ENCODE assay signal across 18 mouse cellular contexts in the genomic region with DNA sequence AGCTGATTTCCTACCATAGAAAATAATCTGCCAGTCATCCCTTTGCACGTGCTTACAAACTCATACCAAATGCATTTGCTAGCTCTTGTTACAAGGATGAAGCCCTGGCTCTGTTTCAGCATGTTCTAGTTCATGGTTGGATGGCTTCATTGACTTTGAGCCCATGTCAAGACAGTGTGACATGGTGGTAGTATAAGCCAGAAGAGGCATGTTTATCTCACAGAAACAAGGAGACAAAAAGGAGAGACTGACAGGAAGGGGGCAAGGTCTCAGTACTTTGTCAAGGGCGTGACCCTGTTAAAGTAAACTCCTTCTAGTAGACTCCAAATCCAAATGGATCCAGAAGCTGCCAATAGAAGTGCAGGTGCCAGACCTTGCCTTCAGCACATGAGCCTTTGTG.
DNase-seq lines count a peak whose midpoint lies in the region; ATAC-seq and TF ChIP-seq lines count a peak whose summit lies in the region.
"Had no signal": no experiment of that assay in that cellular context is flagged by ENCODE, and none has a peak within 500 bp of the region (broad histone marks: within the 10 kb centered on the region; RNA-seq: fewer than 3 reads in every experiment).

No protein-coding gene starts in this region.

- H3K4me1 ChIP-seq in liver, embryonic 15.5 days (replicated peaks): no peaks in the 10 kb centered on the region; the same call in 1 of the 2 replicates
- 0 out of 2 replicates have a peak, but pooled peaks cover 8% of the 10 kb centered on the region for H3K4me1 ChIP-seq in intestine, embryonic 16.5 days (ENCODE audit: control insufficient read depth, insufficient read depth, low read length)
- no peaks in the 10 kb centered on the region for H3K4me1 ChIP-seq in kidney, embryonic 14.5 days (ENCODE audit: control insufficient read depth, insufficient read depth, low read length)
- H3K4me1 ChIP-seq in liver, postnatal 0 days (ENCODE audit: insufficient read depth): peaks cover 4% of the 10 kb centered on the region; the same call in 1 of the 2 replicates
- H3K4me1 ChIP-seq: hindbrain, embryonic 10.5 days; limb, embryonic 13.5 days; neural tube, embryonic 12.5 days had no signal

- no peak overlapping the region for H3K9ac ChIP-seq in liver, embryonic 15.5 days
- no peak overlapping the region for H3K9ac ChIP-seq in intestine, embryonic 16.5 days (ENCODE audit: low read depth, low read length)
- no peak overlapping the region for H3K9ac ChIP-seq in kidney, embryonic 14.5 days (ENCODE audit: low read depth, low read length)
- no peak overlapping the region for H3K9ac ChIP-seq in liver, postnatal 0 days (replicated peaks)
- H3K9ac ChIP-seq: limb, embryonic 13.5 days; neural tube, embryonic 12.5 days had no signal

- H3K4me3 ChIP-seq in liver, embryonic 15.5 days (replicated peaks): no peak overlapping the region
- no peak overlapping the region for H3K4me3 ChIP-seq in intestine, embryonic 16.5 days (ENCODE audit: low read length)
- no peak overlapping the region for H3K4me3 ChIP-seq in kidney, embryonic 14.5 days (ENCODE audit: low read length)
- H3K4me3 ChIP-seq in liver, postnatal 0 days (ENCODE audit: low read depth, low read length): no peak overlapping the region
- H3K4me3 ChIP-seq: hindbrain, embryonic 10.5 days; limb, embryonic 13.5 days; neural tube, embryonic 12.5 days had no signal

- no peak for ATAC-seq in liver, embryonic 15.5 days (ENCODE audit: insufficient read depth)
- ATAC-seq in intestine, embryonic 16.5 days: no peak
- no peak for ATAC-seq in kidney, embryonic 14.5 days (ENCODE audit: low FRiP score, low TSS enrichment)
- ATAC-seq in liver, postnatal 0 days: no peak
- ATAC-seq: forebrain, embryonic 16.5 days had no signal

- TF ChIP-seq EP300 in liver, postnatal 0 days (IDR thresholded peaks at IDR 0.05; ENCODE audit: low read depth): no peak

- no peak for DNase-seq in liver
- no peak for DNase-seq in liver, postnatal 0 days
- DNase-seq in ovary, adult 18-20 months (ENCODE audit: low spot score): no peak
- no peak for DNase-seq in thymus, postnatal 14 days
- no peak for DNase-seq in adrenal gland, adult 18-20 months (ENCODE audit: low spot score in 2 of 2)
- DNase-seq: adrenal gland, postnatal 36 days; B cell, adult 2 months; cerebellum, adult 2 months; thymus, adult 2 months had no signal

- no peaks in the 10 kb centered on the region for H3K9me3 ChIP-seq in liver, embryonic 15.5 days (replicated peaks)
- H3K9me3 ChIP-seq in intestine, embryonic 16.5 days (ENCODE audit: control insufficient read depth, low read length): no peaks in the 10 kb centered on the region
- H3K9me3 ChIP-seq in kidney, embryonic 14.5 days (ENCODE audit: control insufficient read depth, low read length): no peaks in the 10 kb centered on the region
- no peaks in the 10 kb centered on the region for H3K9me3 ChIP-seq in liver, postnatal 0 days (ENCODE audit: low read length)
- H3K9me3 ChIP-seq: hindbrain, embryonic 10.5 days; limb, embryonic 13.5 days; neural tube, embryonic 12.5 days had no signal

- no peak for TF ChIP-seq CTCF in liver, postnatal 0 days (IDR thresholded peaks at IDR 0.05; ENCODE audit: low read depth)

- 41% methylated on average over 2 of the region's 2 CpGs for WGBS in liver, embryonic 15.5 days (ENCODE audit: insufficient replicate concordance)
- 66% methylated on average over 2 of the region's 2 CpGs for WGBS in intestine, embryonic 16.5 days
- 63% methylated on average over 2 of the region's 2 CpGs for WGBS in kidney, embryonic 14.5 days
- WGBS in liver, postnatal 0 days (ENCODE audit: insufficient replicate concordance): 60% methylated on average over 2 of the region's 2 CpGs

- H3K4me2 ChIP-seq in liver, embryonic 15.5 days: no peak overlapping the region
- no peak overlapping the region for H3K4me2 ChIP-seq in intestine, embryonic 16.5 days (ENCODE audit: low read depth, low read length)
- no peak overlapping the region for H3K4me2 ChIP-seq in kidney, embryonic 14.5 days (replicated peaks; ENCODE audit: low read depth, low read length)
- no peak overlapping the region for H3K4me2 ChIP-seq in liver, postnatal 0 days (ENCODE audit: low read depth, low read length)
- H3K4me2 ChIP-seq: limb, embryonic 13.5 days; midbrain, embryonic 11.5 days; neural tube, embryonic 12.5 days had no signal

- no peaks in the 10 kb centered on the region for H3K36me3 ChIP-seq in liver, embryonic 15.5 days (replicated peaks)
- H3K36me3 ChIP-seq in intestine, embryonic 16.5 days (ENCODE audit: control insufficient read depth, insufficient read depth, low read length): no peaks in the 10 kb centered on the region
- no peaks in the 10 kb centered on the region for H3K36me3 ChIP-seq in kidney, embryonic 14.5 days (ENCODE audit: control insufficient read depth, insufficient read depth, low read length)
- H3K36me3 ChIP-seq in liver, postnatal 0 days (replicated peaks; ENCODE audit: insufficient read depth, low read length): no peaks in the 10 kb centered on the region
- H3K36me3 ChIP-seq: hindbrain, embryonic 10.5 days; limb, embryonic 13.5 days; neural tube, embryonic 12.5 days had no signal

- no peaks in the 10 kb centered on the region for H3K27me3 ChIP-seq in liver, embryonic 15.5 days
- no peaks in the 10 kb centered on the region for H3K27me3 ChIP-seq in intestine, embryonic 16.5 days (replicated peaks; ENCODE audit: control insufficient read depth, insufficient read depth, low read length)
- H3K27me3 ChIP-seq in kidney, embryonic 14.5 days (ENCODE audit: control insufficient read depth, insufficient read depth, low read length): no peaks in the 10 kb centered on the region
- no peaks in the 10 kb centered on the region for H3K27me3 ChIP-seq in liver, postnatal 0 days (ENCODE audit: insufficient read depth, low read length)
- H3K27me3 ChIP-seq: limb, embryonic 13.5 days; neural tube, embryonic 12.5 days had no signal

- peak overlapping the region; percentile 59 for H3K27ac ChIP-seq in liver, embryonic 15.5 days (replicated peaks)
- peak overlapping the region; percentile 46 for H3K27ac ChIP-seq in intestine, embryonic 16.5 days (ENCODE audit: low read length)
- H3K27ac ChIP-seq in kidney, embryonic 14.5 days (ENCODE audit: low read depth, low read length): peak overlapping the region; percentile 6; the same call in 1 of the 2 replicates
- H3K27ac ChIP-seq in liver, postnatal 0 days (ENCODE audit: low read depth): peak overlapping the region; percentile 48; the same call in 1 of the 2 replicates
- H3K27ac ChIP-seq: hindbrain, embryonic 10.5 days; limb, embryonic 13.5 days; macrophage; neural tube, embryonic 12.5 days had no signal

Comparison
In these comparisons a context has a peak if more than half of its experiments do, and no peak if none do; other contexts are left out.
1. H3K27ac ChIP-seq: peak in every context shown above with its lines; median percentile 59 in liver, embryonic 15.5 days; 48 in liver, postnatal 0 days; 46 in intestine, embryonic 16.5 days; 6 in kidney, embryonic 14.5 days.